Mouse (Mus musculus) C2C12 (cell line): ENCODE measurements around the gene Cenph.

Source experiments
- CEBPB ChIP-seq: IDR thresholded peaks from one replicate; pipeline ENCODE4 v1.6.1; 2011; ENCODE audit warnings: low read depth, mild to moderate bottlenecking, control low read depth, moderate library complexity
- CTCF ChIP-seq: IDR thresholded peaks from one replicate; pipeline ENCODE4 v1.5.1; 2011; ENCODE audit not compliant: control insufficient read depth, insufficient read depth, insufficient read length
- FOSL1 ChIP-seq: IDR thresholded peaks from one replicate; pipeline ENCODE4 v1.8.0; 2011; ENCODE audit warnings: mild to moderate bottlenecking, low read length; ENCODE audit not compliant: poor library complexity, insufficient read depth, severe bottlenecking
- MAX ChIP-seq: IDR thresholded peaks from one replicate; pipeline ENCODE4 v1.6.1; 2011; ENCODE audit warnings: mild to moderate bottlenecking, control low read depth
- MYOD1 ChIP-seq: IDR thresholded peaks from one replicate; pipeline ENCODE4 v1.6.1; 2011; ENCODE audit warnings: low read depth; ENCODE audit not compliant: control insufficient read depth, insufficient read length
- MYOG ChIP-seq: IDR thresholded peaks from one replicate; pipeline ENCODE4 v1.6.1; 2011; ENCODE audit not compliant: control insufficient read depth, insufficient read length; ENCODE audit errors: extremely low read depth
- USF1 ChIP-seq: IDR thresholded peaks from one replicate; pipeline ENCODE4 v1.6.1; 2011; ENCODE audit warnings: low read depth, mild to moderate bottlenecking, control low read depth, moderate library complexity

DNA sequence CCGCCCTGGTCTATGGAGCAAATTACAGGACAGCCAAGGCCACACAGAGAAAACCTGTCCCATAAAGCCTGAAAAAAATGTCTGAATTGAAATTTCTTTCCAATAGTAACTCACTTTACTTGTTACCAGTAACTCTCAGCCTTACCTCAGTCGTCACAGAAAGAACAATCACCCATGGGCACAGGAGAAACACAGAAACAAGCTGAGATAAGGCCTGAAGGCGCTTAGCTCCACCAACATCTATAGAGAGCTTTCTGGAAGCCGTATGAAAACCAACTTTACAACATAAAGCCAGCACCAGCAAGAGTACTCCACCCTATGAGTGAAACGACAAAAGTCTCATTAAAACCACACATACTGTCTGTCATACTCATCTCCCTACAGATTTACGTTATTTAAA lies 38.8 kb upstream of the Cenph start:
- TF ChIP-seq CTCF (no peak), MAX (no peak), MYOD1 (no peak), USF1 (no peak), CEBPB (no peak), FOSL1 (no peak), MYOG (no peak)
